Mouse (Mus musculus) layer of hippocampus, postnatal 14 days (tissue): ENCODE data around the gene Dlg1. TPM values are rescaled to one million over a fixed set of nuclear protein-coding genes. Genes with fewer than 3 reads are reported as not detected.

Experiments used
- DNase-seq, 2 experiments: peaks; one replicate each; pipeline ENCODE4 v3.0.0; 2021 to 2022; ENCODE audit warnings: low spot score in 2 of 2, mixed read lengths in 1 of 2
- total RNA-seq, 2 experiments: library from RNA; stranded (reverse); gene quantifications; 2 replicates each; pipeline ENCODE4 v1.2.3; 2021

Dlg1 gene
- total RNA-seq, 2 experiments from 2014 or later: 52.0 to 56.1 TPM

DNA sequence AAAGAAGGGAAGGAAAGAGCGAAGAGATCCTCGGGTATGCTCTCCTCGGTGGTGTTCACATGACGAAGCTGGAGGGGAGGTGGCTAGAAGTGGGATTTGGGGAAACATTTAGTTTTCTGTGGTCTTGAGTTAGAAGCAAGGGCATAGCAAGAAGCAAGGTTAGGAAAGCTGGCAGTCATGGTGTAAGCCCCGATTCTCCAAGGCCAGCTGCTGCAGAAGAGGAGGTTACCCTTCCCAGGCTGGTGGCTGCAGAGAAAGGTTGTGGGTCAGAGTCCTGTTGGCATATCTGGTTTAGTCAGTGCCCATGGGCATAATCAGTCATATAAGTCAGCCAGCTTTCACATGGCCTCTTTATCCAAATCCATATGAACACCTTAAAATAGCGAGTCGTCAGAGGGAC, 9.2 kb upstream of the Dlg1 start:
- no peak for DNase-seq

DNA sequence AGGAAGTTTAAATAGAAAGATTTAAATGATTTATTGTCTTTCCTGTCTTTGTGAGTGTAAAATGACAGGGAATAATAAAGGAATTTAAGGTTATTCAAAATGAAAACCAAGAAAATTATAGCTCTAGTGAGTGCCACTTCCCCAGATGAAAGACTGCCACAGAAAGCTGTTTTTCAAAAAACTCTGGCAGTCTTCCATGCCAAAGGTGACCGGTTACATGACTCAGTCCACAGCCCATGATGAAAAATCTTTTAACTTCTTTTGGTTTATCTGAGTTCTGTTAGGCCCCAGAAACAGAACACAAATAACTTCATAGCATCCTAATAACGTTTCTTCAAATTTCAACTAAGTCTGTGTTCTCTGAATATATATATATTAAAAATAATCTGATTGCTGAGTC, 7.7 kb upstream of the Dlg1 start:
- DNase-seq: no peak

DNA sequence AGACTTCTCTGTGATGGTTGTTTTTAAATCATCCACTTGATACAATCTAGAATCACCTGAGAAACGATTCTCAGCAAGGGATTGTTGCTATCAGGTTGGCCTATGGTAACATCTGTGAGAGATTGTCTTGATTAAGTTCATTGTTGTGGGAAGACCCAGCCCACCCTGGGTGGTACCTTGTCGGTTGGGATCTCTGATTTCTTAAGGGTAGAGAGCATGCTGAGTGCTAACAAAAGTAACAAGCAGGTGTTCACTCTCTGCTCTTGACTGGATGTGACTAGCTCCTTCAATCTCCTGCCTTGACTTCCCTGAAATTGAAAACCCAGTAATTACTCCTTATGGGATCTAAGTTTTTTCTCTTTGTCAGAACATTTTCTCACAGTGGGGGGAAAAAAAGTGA, 5.7 kb upstream of the Dlg1 start:
- DNase-seq: no peak

DNA sequence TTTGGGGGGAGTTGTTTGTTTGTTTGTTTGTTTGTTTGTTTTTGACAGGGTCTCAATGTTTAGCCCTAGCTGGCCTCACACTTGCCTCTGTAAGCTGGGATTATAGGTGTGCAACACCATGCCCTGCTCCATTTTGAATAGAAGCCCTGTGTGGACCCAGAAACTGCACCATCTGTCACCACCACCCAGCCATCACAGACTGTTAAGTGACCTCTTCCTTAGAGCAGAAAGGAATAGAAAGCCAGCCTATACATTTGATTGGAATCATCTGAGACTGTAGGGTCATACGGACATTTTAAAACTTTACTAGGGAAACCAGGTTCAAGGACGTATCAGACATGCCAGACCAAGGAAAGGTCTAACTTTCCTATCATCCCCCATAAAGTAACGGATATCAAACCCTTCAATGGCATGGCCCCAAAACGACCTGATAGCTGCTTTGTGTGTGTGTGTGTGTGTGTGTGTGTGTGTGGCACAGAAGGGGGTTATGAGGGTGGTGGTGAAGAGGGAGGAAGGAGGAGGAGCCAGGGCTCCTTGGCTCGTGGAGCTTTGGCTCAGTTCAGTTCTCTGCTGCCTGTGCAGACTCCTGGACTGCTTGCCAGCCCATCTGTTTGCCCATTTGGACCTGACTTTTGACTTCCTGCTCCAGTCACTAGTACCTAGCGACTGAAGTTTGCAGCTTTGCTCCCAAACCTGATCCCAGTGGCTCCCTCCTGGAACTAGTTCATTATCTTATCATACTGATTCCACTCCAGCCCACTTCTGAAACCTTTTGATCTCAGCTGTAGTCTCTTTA, 4.5 kb upstream of the Dlg1 start:
- DNase-seq: no peak

DNA sequence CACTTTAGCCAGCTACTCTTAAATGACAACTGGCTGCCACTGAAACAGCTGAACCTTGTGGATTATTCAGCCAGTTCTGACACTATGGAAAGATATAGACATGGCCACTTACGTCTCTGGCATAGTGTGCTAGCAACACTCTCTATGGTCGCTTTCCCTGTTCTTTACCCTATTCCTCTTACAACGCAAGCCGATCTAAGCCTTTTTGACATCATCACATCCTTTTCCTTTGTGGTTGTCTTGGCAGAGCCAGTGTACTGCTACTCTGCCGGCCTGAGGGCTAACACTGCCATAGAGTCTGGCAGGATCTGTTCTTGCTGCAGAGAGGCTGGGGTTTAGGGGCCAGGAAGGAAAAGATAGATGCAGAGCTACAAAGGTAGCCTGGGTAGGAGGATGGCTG, 3.8 kb upstream of the Dlg1 start:
- DNase-seq: no peak

DNA sequence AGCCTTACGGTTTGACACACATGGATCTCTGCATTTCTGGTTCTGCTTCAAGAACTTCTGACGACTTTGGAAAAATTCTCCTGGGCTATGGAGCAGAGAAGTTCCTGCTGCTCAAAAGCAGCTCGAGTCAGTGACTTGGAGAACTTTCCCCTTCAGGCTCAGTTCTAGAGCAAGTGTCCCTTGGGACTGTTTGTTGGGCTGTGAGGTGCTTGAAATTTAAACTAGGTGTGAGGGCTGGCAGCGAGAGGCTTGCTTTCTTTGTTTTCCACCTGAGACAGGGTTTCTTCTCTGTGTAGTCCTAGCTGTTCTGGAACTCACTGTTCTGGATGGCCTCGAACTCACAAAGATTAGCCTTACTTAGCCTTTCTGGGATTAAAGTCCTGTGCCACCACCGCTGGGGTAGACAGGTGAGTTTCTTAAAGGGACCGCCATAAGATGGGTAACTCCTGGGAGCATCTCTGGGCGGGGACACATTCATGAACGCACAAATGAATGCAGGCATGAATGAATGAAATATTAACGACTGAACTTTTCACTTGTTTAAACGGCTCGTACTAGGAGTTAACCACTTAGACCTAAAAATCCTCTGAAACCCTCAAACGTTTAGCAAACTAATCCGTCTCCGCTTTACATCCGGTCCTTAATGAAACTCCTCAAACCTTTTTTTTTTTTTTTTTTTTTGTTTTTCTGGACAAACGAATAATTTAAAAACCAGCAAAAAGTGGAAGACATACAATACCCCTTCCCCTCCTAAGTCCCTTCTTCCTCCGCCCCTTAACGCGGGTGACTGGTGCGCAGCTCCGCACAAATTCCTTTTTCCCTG, 476 bp upstream of the Dlg1 start:
- DNase-seq: no peak

DNA sequence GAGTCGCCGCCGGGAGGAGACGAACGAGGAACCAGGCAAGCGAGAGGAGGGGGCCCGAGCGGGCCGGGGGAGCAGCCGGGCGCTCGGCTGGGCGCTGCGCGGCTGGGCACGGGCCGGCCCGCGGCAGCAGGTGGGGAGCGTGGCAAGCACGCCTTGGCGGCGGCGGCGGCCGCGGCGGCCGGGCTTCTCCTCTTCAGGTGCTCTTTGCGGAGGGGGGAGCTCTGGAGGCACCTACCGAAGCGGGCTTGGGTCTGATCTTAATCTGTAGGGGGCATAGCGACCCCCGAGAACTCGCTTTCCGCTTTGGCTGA, 999 bp downstream of the Dlg1 start:
- DNase-seq: no peak

DNA sequence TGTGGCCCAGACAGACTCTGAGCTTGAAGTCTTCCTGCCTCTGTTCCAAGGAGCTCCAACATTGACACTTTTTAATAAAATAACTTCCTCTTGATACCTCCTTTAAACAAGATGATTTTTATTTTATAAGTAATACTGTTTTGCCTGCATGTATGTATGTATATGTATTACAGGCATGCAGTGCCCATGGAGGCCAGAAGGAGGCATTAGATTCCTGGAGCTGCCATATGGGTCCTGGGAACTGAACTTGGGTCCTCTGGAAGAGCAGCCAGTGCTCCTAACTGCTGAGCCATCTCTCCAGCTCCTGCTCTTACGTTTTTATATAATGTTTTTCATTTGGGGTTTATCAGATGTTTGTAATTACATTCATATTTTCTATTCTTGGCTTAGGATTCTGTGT, 9.0 kb downstream of the Dlg1 start:
- no peak for DNase-seq

DNA sequence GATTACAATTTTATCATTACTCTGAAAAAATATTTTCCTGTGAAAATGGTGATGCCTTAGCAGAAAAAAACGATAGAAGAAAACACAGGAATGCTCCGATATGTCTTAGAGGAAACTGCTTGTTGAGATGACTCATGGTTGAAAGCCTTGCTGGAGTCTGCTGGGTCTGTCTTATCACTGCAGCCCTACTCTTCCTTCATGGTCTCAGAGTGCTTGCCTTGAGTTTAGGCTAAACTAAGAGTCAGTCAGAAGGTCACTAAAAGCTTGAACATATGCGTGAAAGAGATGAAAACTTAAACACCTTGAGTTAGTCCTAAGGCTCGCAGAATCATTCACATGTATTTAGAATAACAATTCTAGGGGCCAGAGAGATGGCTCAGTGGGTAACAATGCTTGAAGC, 14.2 kb downstream of the Dlg1 start:
- no peak for DNase-seq

DNA sequence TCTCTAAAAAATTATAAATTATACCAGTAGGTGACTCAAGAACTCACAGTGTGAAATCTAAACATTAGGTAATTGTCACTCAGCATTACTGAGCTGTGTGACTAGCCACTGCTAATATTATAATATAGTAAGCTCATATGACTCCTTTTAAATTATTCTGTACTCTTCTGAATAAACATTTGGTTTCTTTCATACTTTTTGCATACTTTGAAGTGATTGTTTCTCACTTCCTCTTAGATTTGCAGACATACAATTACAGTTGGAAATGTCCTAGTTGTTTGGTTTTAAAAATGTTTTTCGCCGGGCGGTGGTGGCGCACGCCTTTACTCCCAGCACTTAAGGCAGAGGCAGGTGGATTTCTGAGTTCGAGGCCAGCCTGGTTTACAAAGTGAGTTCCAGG, 19.0 kb downstream of the Dlg1 start:
- DNase-seq: no peak

DNA sequence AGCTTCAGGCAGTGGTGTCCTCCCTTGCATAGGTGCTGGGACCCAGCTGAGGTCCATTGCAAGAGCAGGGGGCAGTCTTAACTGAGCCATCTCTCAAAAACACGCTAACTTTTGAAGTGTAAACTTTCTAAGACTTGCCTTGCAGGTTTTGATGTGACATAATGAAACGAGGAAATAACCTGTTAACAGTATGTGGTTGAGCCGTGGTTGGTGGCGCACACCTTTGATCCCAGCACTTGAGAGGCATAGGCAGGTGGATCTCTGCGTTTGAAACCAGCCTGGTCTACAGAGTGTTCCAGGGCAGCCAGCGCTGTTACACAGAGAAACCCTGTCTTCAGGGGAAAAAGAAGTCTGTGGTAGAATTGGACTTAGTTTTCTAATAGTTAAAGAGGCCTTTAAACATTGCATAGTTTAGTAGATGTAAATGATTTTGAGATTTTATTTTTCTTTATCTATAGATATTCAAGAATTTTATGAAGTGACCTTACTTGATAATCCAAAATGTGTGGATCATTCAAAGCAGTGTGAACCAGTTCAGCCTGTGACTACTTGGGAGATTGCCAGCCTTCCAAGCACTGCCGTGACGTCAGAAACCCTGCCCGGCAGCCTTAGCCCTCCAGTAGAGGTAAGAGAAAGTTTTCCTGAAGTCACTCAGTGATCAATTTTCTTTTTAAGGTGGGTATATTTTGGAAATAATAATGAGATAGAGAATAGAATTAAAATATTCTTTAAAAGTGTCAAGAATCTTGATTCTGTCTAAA, 20.6 kb downstream of the Dlg1 start:
- no peak for DNase-seq

DNA sequence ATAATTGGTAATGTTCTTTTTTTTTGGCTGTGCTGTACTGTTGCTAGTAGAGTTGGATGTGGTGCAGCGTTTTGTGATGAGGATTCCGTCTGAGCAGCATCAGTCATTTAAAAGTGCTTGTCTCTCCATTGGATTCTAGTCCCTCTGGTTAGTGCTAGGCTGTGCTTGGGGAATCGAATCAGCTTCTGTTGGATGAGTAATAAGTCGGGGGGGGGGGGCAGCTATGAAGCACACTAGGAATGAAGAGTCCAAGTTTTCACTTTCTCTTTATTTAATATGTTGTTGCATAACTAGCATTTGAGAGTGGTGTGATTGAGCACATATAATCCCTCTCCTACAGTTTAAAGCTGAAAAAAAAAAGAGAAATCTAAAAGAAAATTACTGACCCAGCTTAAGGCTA, 21.5 kb downstream of the Dlg1 start:
- DNase-seq: no peak

DNA sequence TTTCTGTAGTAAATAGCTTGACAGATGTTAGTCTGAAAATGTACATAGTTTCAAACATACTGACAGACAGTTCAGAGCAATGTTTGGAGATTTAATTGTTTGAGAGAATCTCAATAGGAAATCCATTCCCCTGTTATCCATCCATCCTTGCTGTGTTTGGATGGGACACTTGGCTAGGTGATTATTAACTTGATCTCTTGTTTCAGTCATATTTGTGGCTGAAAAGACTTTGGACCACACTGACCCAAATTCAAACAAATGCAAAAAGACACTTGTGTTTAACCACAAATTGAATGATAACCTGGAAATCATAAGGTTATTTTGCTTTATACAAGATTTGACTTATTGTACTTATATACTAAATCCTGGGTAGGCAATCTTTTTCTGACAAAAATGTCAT, 24.5 kb downstream of the Dlg1 start:
- DNase-seq: no peak

DNA sequence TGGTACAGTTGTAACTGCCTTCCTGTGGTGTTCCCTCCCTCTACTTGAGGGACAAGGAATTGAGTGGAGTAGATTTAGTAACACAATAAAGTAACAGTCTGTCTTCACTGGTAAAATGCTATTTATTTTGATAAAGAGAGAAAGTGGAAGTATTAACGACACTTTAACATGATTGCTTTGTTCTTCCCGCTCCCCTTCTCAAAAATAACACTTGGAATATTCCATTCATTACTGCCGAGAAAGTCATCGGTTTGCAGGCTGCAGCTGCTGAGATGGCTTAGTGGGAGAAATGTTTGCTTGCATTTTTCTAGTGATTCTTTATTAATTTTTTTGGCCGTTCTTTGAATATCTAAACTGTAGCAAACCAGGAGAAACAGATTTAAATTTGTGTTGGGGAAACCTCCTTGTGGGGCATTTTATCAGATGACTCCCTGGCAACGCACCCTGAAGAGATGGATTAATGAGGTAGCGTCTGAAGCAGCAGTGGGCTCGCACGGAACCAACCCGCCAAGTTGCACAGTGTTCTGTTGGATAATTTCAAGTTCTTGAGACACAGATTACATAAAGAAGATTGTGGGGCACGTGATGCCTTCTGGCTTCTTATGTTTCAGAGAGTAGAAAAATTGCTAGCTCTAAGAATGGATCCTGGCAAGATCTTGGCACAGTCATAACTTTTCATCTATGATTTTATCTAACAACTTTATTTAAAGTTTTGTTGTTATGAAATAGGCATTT, 32.2 kb downstream of the Dlg1 start:
- peak; percentile 19 to 29 for DNase-seq

DNA sequence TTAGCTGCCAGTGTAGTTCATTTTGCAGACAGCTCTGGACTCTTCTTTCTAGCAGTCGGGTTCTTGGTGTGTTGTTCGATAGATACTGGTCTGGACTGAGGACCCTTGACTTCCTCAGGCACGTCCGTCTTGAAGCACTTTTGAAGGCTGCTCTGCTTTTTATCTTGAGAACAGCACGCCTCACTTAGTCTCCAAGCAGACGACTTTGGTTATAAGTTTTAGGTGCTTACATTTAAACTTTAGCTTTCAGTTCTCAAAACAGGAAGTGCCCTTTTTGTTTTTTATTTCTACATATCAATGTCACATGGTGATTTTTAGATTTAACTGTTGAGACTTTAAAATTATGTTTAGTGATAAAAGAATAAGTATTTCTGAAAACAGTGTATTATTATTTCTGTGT, 33.1 kb downstream of the Dlg1 start:
- no peak for DNase-seq

DNA sequence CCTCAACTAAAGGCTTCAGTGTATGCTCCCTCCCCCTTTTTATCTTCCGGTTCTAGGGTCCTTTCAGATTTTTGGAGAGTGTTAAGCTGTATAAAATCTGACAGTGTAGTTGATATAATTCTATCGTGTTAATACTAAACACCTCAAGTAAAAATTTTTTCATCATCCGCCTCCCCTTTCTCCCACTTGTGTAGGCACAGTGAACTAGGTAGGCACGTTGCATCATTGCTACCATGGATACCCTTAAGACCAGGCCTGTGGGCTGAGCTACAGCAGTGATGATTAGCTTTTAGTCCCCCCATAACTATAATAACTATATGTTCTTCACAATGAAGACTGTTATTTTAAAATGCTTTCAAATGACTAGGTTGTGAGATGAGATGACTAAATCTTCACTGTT, 34.1 kb downstream of the Dlg1 start:
- DNase-seq: no peak

DNA sequence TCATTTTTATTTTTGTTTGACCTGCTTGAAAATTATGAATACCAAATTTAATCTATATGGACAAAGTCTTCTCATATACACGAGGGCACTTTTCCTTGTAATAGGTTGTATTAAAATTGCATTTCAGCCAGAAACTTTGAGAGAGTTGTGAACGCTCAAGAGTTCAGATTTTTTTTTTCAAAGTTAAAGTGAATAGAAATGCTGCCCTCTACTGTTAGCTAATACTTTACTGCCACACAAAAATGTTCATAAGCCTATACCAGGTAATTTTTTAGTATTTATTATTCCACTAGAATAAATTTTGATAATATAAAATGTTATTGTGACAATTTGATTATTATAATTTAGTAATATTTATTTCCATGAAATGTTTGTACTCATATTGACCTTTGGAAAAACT, 42.0 kb downstream of the Dlg1 start:
- DNase-seq: peak in 1 of 2 experiments; percentile 16

DNA sequence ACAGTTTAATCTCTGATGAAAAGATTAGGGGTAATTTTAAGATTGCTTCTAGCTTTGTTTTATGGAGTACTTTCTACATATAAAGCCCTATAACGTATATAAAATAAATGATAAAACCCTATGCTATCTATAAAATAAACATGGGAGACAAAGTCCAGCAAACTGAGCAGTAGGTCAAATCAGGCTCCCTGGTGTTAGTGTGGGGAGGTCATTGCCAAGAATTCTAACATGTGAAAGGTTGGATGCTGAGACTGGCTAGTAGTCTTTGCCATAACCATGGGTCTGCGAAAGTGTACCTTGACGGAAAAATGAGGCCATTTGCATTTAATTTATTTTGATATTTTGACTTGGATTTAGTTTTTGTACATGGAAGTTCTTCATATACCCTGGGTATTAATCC, 42.7 kb downstream of the Dlg1 start:
- DNase-seq: no peak

DNA sequence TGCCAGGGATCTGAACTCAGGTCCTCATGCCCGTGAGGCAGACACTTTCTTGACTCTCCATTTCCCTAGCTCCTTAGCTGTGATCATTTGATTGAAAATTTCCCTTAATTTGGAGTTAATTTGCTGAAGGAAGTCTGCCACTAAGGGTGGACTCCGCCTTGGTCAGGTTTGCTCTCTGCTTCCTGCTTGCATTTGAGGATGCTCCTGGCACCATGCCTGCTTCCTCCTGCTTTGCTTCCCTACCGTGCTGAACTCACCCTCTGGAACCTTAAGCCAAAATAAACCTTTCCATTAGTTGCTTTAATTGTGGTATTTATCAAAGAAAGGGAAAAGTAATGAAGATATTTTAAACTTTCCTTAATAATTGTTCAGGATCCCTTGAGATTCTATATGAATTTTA, 44.1 kb downstream of the Dlg1 start:
- no peak for DNase-seq

DNA sequence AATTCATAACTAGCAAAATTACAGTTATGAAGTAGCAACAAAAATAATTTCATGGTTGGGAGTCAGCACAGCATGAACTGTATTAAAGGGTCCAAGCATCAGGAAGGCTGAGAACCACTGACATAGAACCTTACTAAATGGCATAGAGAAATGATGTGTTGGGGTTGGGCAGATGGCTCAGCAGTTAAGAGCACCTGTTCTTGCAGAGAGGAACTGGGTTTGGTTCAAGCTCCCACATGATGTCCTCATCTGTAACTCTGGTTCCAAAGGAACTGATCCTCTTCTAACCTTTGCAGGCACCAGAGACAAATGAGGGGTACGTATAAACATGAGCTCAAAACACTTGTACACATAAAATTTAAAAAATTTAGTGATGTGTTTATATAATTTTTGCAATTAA, 59.7 kb downstream of the Dlg1 start:
- DNase-seq: no peak

DNA sequence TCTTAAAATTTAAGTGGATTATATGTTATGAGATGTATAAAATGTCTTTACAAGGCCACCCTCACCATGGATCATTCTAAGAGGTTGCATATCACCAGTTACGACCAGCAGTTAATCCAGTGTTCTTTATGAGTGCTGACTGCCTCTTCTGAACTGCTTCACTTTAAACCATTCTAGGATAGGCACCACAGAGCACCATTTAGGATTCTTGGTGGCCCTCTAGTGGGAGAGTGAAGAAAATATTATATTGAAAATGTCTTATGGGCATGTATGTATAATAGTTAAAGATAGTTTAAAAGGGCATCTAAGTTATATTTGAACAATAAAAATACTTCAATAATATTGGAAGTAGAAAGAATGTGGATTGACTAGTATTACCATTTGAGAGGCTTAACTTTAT, 60.9 kb downstream of the Dlg1 start:
- DNase-seq: peak in 1 of 2 experiments; percentile 51

DNA sequence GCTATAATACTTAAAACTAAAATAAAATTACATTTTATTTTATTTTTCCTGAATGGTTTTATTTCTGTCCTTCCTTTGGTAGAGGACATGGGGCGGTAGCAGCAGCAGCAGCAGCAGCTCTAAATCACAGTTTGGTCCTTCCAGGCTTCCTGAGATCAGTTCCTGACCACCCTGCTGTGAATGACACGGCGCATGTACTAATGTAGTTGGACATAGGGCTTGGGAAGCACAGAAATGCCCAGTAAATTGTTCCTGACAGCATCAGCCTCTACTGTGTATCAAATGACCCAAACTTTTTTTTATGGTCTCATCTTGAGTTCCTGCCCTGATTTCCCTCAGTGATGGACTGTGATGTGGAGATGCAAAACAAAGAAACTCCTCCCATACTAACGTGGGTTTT, 61.6 kb downstream of the Dlg1 start:
- no peak for DNase-seq
